Mouse (Mus musculus) megakaryocyte-erythroid progenitor cell, adult 5-6 weeks (primary cell): ENCODE results near the gene Dhx37. TPM values are rescaled to one million over a fixed set of nuclear protein-coding genes. Genes with fewer than 3 reads are reported as not detected.

Source experiments
- ATAC-seq: replicated peaks from 2 replicates; pipeline ENCODE4 v1.8.0; 2016; ENCODE audit warnings: mild to moderate bottlenecking, inconsistent platforms; ENCODE audit not compliant: severe bottlenecking, poor library complexity, low FRiP score, low TSS enrichment
- total RNA-seq, 2 experiments: library from RNA; stranded (forward) in 1 of 2; stranded (reverse) in 1 of 2; fragments of 200-1000, 215-1000 nt in 1 of 2; fragments of >200 nt in 1 of 2; fragmentation: Nextera tagmentation in 1 of 2; gene quantifications; 2 replicates each; pipeline ENCODE4 v1.2.3; 2014 to 2017

Gene Dhx37
- total RNA-seq, 2 experiments from 2014 or later, result 21.2 to 83.7 TPM

DNA sequence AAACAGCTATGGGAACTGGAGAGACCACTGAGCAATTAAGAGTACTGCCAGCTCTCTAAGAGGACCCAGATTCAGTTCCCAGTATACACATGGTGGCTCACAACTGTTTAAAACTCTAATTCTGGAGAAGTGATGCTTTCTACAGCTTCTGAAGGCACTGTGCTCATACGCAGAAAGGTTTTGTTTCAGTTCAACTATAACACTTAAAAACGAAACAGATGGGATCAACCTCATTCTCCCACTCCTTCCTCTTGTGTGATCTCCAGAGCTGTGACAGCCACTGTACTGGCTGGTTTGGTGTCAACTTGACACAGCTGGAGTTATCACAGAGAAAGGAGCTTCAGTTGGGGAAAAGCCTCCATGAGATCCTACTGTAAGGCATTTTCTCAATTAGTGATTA is 58.0 kb downstream of the Dhx37 start:
- ATAC-seq, result no peak

DNA sequence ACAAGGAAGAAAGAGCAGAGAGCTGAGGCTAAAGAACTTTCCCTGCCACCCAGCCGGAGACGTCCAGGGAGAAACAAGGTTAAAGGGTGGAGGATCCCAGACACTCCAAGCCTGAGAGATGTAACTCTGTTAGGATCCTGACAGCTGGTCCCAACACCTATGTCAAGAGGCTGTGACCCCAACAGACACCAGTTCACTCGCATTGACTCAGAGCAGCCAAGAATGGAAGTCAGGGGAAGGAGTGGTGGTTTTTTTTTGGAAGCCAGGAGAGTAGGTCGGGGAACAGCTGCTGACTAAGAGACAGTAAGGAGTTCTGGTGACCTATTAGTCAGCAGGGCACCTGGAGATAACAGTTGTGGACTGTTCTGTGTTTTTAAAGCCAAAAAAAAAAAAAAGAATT is 61.9 kb downstream of the Dhx37 start:
- no peak for ATAC-seq

DNA sequence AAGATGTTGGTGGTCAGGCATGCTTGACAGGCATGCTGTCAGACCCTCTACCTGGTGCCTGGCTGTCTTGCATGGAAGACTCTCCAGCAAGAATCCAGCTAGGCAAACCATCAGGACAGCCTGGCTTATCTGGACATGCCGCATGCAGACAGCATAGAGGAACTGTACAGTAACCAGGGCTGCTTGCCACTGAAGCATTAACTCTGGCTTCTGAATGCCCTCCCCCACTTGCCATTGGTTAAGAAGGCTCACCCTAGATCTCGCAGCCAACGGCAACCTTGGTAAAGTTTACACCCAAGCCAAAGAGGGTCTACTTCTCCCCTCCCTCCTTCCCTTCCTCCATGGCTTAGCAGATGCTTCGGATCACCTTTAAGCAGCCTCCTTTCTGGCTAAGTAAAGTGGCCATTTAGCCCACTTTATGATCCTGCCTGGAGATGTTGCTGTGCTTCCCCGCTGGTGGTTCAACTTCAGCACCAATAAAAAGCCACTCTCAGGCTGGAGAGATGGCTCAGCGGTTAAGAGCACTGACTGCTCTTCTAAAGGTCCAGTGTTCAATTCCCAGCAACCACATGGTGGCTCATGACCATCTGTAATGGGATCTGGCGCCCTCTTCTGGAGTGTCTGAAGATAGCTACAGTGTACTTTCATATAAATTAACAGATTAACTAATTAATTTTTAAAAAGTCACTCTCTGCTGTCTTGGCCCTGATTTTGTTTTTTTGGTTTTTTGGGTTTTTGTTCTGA is 62.8 kb downstream of the Dhx37 start:
- no peak for ATAC-seq

- ATAC-seq, result peak; percentile 86
These were observed 65.4 kb downstream of the Dhx37 start for GRCm38 (mm10) chr5:125368568-125368967.

DNA sequence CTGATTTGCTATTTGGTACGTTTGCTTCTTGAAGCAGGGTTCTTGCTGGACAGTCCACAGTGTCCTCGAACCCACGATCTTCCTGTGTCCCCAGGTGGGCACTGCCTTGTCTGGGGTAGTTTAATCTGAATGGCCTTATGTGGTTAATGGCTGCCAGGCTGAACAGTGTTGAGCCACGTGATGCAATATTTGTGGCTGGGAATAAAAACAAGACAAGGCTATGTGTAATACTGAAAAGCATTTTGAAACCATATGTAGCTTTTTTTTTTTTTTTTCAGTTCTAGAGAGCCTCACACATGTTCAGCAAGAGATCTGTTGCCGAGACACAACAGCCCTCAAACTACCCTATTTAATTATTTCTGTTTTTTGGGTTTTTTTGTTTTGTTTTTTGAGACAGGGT is 65.8 kb downstream of the Dhx37 start:
- no peak for ATAC-seq

DNA sequence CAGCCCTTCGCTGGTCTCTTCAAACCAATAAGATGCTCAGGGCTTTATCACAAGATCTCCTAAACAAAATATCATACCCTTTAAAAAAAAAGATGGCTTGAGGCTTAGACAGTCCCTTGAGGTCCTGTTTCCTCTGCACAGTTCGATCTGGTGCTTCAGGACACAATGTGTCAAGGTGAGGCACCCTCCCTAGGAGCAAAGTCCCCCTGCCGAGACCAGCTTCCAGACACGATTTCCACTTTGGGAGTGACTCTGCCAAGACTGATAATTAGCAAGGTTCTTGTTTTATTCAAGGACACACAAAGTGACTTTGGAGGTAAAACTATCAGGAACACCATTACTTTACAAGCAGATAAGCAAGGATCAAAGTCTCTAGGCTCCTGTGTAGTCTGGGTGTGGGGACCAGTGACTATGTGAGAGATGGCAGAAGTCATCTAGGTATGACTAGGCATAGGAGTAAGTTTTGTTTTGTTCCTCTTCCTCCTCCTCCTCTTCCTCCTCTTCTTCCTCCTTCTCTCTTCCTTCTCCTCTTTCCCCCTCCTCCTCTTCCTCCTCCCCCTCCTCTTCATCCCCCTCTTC is 69.0 kb downstream of the Dhx37 start:
- no peak for ATAC-seq

DNA sequence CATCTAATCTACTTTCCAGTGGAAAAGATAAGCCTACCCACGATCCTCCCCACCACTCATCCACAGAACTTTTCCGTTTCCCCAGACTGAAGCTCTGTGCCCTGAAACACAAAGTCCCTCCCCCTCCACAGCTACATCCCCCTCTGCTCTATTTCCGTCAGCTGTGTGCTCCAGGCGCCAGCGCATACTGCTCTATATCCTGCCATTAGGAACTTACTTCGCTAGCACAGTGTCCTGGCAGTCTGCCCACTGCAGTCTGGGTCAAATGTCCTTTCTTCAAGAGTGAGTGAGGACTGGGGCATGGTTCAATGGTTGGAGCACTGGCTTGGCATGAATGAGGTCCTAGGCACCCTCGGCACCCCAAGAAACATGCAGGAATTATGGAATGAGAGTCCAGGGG is 70.0 kb downstream of the Dhx37 start:
- no peak for ATAC-seq

Other genes starting within 250 kb of the Dhx37 start
- 71.7 and 85.8 TPM in 2 replicates for gene Scarb1, start 93.0 kb downstream of the Dhx37 start, total RNA-seq (2014; fragmentation: Nextera tagmentation)
- 29.7 and 57.0 TPM in 2 replicates for gene Scarb1, start 93.0 kb downstream of the Dhx37 start, total RNA-seq (2017)
- gene Gm10382, start 44.8 kb downstream of the Dhx37 start, total RNA-seq (2014; fragmentation: Nextera tagmentation), result not detected in 2 replicates
- 0.56 TPM in 1 of 2 replicates, not detected in the other for gene Gm10382, start 44.8 kb downstream of the Dhx37 start, total RNA-seq (2017)
- 110 and 133 TPM in 2 replicates for gene Ubc, start 43.9 kb downstream of the Dhx37 start, total RNA-seq (2014; fragmentation: Nextera tagmentation)
- gene Ubc, start 43.9 kb downstream of the Dhx37 start, total RNA-seq (2017), result 202 and 258 TPM in 2 replicates
- gene Bri3bp, start 7.4 kb upstream of the Dhx37 start, total RNA-seq (2014; fragmentation: Nextera tagmentation), result 37.4 and 77.0 TPM in 2 replicates
- gene Bri3bp, start 7.4 kb upstream of the Dhx37 start, total RNA-seq (2017), result 28.5 and 31.3 TPM in 2 replicates
- gene Aacs, start 41.7 kb upstream of the Dhx37 start, total RNA-seq (2014; fragmentation: Nextera tagmentation), result 8.4 and 8.7 TPM in 2 replicates
- 3.2 and 3.8 TPM in 2 replicates for gene Aacs, start 41.7 kb upstream of the Dhx37 start, total RNA-seq (2017)
- gene Tmem132b, start 97.7 kb upstream of the Dhx37 start, total RNA-seq (2014; fragmentation: Nextera tagmentation), result not detected in 2 replicates
- not detected in 2 replicates for gene Tmem132b, start 97.7 kb upstream of the Dhx37 start, total RNA-seq (2017)